In the genomic region with DNA sequence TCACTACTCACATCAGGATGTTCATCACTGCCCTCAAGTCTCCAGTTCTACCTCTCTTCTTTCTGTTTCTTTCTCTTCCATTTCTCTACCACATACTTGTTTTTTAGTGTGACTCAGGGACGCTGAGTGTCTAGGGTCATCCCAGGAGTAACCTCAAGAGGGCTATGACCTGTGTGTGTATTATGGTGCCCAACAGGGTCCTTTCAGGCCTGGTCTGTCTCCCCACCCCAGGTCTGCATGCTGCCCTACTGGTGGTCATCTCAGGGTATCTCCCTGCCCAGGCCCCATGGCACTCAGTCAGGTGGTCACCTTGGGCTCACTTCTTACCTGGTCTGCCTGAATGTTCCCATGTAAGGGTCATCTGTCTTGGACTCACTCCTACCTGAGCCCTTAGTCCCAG, we compare ENCODE assay signal across 21 mouse cellular contexts.
DNase-seq lines count a peak whose midpoint lies in the region; ATAC-seq lines count a peak whose summit lies in the region.
"Had no signal": no experiment of that assay in that cellular context is flagged by ENCODE, and none has a peak within 500 bp of the region (broad histone marks: within the 10 kb centered on the region; RNA-seq: fewer than 3 reads in every experiment).

No protein-coding gene starts in this region.

- H3K4me1 ChIP-seq in hindbrain, embryonic 11.5 days (replicated peaks; ENCODE audit: control insufficient read depth, insufficient read depth, low read length) = no peaks in the 10 kb centered on the region
- H3K4me1 ChIP-seq in hindbrain, embryonic 12.5 days = no peaks in the 10 kb centered on the region
- no peaks in the 10 kb centered on the region for H3K4me1 ChIP-seq in limb, embryonic 12.5 days (replicated peaks)
- H3K4me1 ChIP-seq in limb, embryonic 10.5 days = no peaks in the 10 kb centered on the region
- no peaks in the 10 kb centered on the region for H3K4me1 ChIP-seq in embryonic facial prominence, embryonic 13.5 days
- H3K4me1 ChIP-seq: embryonic facial prominence, embryonic 12.5 days; forebrain, embryonic 15.5 days; heart, embryonic 10.5 days had no signal

- DNase-seq in hindbrain, embryonic 11.5 days (ENCODE audit: low spot score) = no peak
- DNase-seq in limb, embryonic 10.5 days (ENCODE audit: low spot score) = no peak
- no peak for DNase-seq in heart, postnatal 10 days
- DNase-seq: adrenal gland, adult 2 months; adrenal gland, postnatal 25 days; cerebellum, adult 18-20 months; cerebellum, adult 9-11 months; cerebellum, postnatal 36 days; gastrocnemius, postnatal 10 days; heart, adult 18-20 months; heart, postnatal 14 days had no signal

- no peaks in the 10 kb centered on the region for H3K27me3 ChIP-seq in hindbrain, embryonic 11.5 days (ENCODE audit: control insufficient read depth, insufficient read depth, low read length)
- H3K27me3 ChIP-seq in hindbrain, embryonic 12.5 days = no peaks in the 10 kb centered on the region
- H3K27me3 ChIP-seq in limb, embryonic 12.5 days = no peaks in the 10 kb centered on the region
- H3K27me3 ChIP-seq in limb, embryonic 10.5 days (ENCODE audit: low read depth, poor library complexity, severe bottlenecking) = no peaks in the 10 kb centered on the region
- no peaks in the 10 kb centered on the region for H3K27me3 ChIP-seq in embryonic facial prominence, embryonic 13.5 days
- H3K27me3 ChIP-seq: CH12.LX; embryonic facial prominence, embryonic 12.5 days; forebrain, embryonic 15.5 days had no signal

- H3K27ac ChIP-seq in hindbrain, embryonic 11.5 days (ENCODE audit: low read depth, low read length) = no peak overlapping the region
- H3K27ac ChIP-seq in hindbrain, embryonic 12.5 days = no peak overlapping the region
- no peak overlapping the region for H3K27ac ChIP-seq in limb, embryonic 12.5 days
- no peak overlapping the region for H3K27ac ChIP-seq in limb, embryonic 10.5 days
- no peak overlapping the region for H3K27ac ChIP-seq in embryonic facial prominence, embryonic 13.5 days
- H3K27ac ChIP-seq: embryonic facial prominence, embryonic 12.5 days; forebrain, embryonic 15.5 days; heart, embryonic 10.5 days had no signal

- WGBS in hindbrain, embryonic 11.5 days = 96% methylated on average over 1 of the region's 1 CpGs
- 88% methylated on average over 1 of the region's 1 CpGs for WGBS in hindbrain, embryonic 12.5 days
- 85% methylated on average over 1 of the region's 1 CpGs for WGBS in limb, embryonic 12.5 days
- WGBS in limb, embryonic 10.5 days = 97% methylated on average over 1 of the region's 1 CpGs
- 88% methylated on average over 1 of the region's 1 CpGs for WGBS in embryonic facial prominence, embryonic 13.5 days

- H3K9me3 ChIP-seq in hindbrain, embryonic 11.5 days (ENCODE audit: control insufficient read depth, low read length) = no peaks in the 10 kb centered on the region
- no peaks in the 10 kb centered on the region for H3K9me3 ChIP-seq in hindbrain, embryonic 12.5 days (replicated peaks)
- H3K9me3 ChIP-seq in limb, embryonic 12.5 days = no peaks in the 10 kb centered on the region
- no peaks in the 10 kb centered on the region for H3K9me3 ChIP-seq in limb, embryonic 10.5 days (replicated peaks)
- H3K9me3 ChIP-seq in embryonic facial prominence, embryonic 13.5 days = no peaks in the 10 kb centered on the region
- H3K9me3 ChIP-seq: embryonic facial prominence, embryonic 12.5 days; forebrain, embryonic 15.5 days; heart, embryonic 10.5 days had no signal

- H3K4me3 ChIP-seq in hindbrain, embryonic 11.5 days (ENCODE audit: low read depth, low read length) = no peak overlapping the region
- no peak overlapping the region for H3K4me3 ChIP-seq in hindbrain, embryonic 12.5 days
- H3K4me3 ChIP-seq in limb, embryonic 12.5 days (replicated peaks) = no peak overlapping the region
- no peak overlapping the region for H3K4me3 ChIP-seq in limb, embryonic 10.5 days
- H3K4me3 ChIP-seq in embryonic facial prominence, embryonic 13.5 days = no peak overlapping the region
- H3K4me3 ChIP-seq: embryonic facial prominence, embryonic 12.5 days; forebrain, embryonic 15.5 days; heart, embryonic 10.5 days had no signal

- intact Hi-C loops in heart, postnatal 10 days (cut with DNase I) = no loop called here

- no peaks in the 10 kb centered on the region for H3K36me3 ChIP-seq in hindbrain, embryonic 11.5 days (ENCODE audit: control insufficient read depth, insufficient read depth, low read length)
- no peaks in the 10 kb centered on the region for H3K36me3 ChIP-seq in hindbrain, embryonic 12.5 days
- no peaks in the 10 kb centered on the region for H3K36me3 ChIP-seq in limb, embryonic 12.5 days
- no peaks in the 10 kb centered on the region for H3K36me3 ChIP-seq in limb, embryonic 10.5 days
- H3K36me3 ChIP-seq in embryonic facial prominence, embryonic 13.5 days = no peaks in the 10 kb centered on the region
- H3K36me3 ChIP-seq: embryonic facial prominence, embryonic 12.5 days; forebrain, embryonic 15.5 days; heart, embryonic 10.5 days had no signal

- no peak overlapping the region for H3K4me2 ChIP-seq in hindbrain, embryonic 11.5 days (replicated peaks; ENCODE audit: low read depth, low read length)
- H3K4me2 ChIP-seq in hindbrain, embryonic 12.5 days (replicated peaks) = no peak overlapping the region
- no peak overlapping the region for H3K4me2 ChIP-seq in limb, embryonic 12.5 days
- no peak overlapping the region for H3K4me2 ChIP-seq in embryonic facial prominence, embryonic 13.5 days
- H3K4me2 ChIP-seq: embryonic facial prominence, embryonic 12.5 days; forebrain, embryonic 15.5 days had no signal

- H3K9ac ChIP-seq in hindbrain, embryonic 11.5 days (ENCODE audit: low read depth, low read length) = no peak overlapping the region
- H3K9ac ChIP-seq in hindbrain, embryonic 12.5 days = no peak overlapping the region
- H3K9ac ChIP-seq in limb, embryonic 12.5 days (replicated peaks) = no peak overlapping the region
- no peak overlapping the region for H3K9ac ChIP-seq in embryonic facial prominence, embryonic 13.5 days
- H3K9ac ChIP-seq: embryonic facial prominence, embryonic 12.5 days; forebrain, embryonic 15.5 days had no signal

- peak; percentile 63 for ATAC-seq in hindbrain, embryonic 11.5 days (ENCODE audit: low FRiP score)
- no peak for ATAC-seq in hindbrain, embryonic 12.5 days (ENCODE audit: low FRiP score)
- 0 out of 2 replicates have a peak, but pooled peaks have one; percentile 31 for ATAC-seq in limb, embryonic 12.5 days (ENCODE audit: insufficient number of reproducible peaks, insufficient read depth, low FRiP score, low TSS enrichment, low read depth)
- ATAC-seq in embryonic facial prominence, embryonic 13.5 days (ENCODE audit: insufficient number of reproducible peaks, insufficient read depth, low FRiP score, low TSS enrichment, low read depth) = peak; percentile 37; the same call in 1 of the 2 replicates
- ATAC-seq in monocyte, adult 5-6 weeks (replicated peaks; ENCODE audit: insufficient number of reproducible peaks, low FRiP score, low TSS enrichment, poor library complexity, severe bottlenecking) = peak; percentile 31; the same call in 1 of the 2 replicates
- ATAC-seq: forebrain, embryonic 15.5 days; intestine, embryonic 16.5 days; Patski had no signal
